Mouse (Mus musculus): ENCODE data around the gene Lypd3. TPM values are rescaled to one million over a fixed set of nuclear protein-coding genes. Genes with fewer than 3 reads are reported as not detected.

Lypd3 gene
- total and polyA plus RNA-seq, 3 experiments = not detected

DNA sequence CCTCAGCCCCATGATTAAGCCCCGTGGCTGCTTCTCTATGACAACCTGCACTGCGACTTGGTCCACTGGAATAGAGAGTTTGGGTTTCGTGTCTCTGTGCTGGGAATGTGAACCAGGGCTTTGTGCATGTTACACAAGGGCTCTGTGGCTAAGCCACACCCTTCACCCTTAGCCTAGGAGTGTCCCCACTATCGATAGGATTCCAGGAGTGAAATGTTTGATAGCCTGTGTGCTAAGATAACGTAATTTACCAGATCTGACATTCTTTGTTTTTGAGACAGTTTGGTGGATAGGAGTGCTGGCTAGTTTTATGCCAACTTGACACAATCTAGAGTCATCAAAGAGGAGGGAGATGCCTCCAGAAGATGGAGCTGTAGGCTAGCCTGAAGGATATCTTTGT, 44.6 kb upstream of the Lypd3 start:
- Histone ChIP-seq H3K27ac (ENCODE audit: control insufficient read depth, low read depth, low read length) (no peak overlapping the region), H3K9me3 (replicated peaks; ENCODE audit: insufficient read depth, low read length) (no peaks in the 10 kb centered on the region), H3K36me3 (ENCODE audit: control insufficient read depth in 1 of 2, insufficient read depth in 2 of 2, low read length in 2 of 2) (peaks cover 0 to 13% of the 10 kb centered on the region in 2 experiments; a peak in 2 of 4 replicates), H3K27me3 (ENCODE audit: control insufficient read depth in 1 of 2, insufficient read depth in 2 of 2, low read length in 2 of 2) (no peaks in the 10 kb centered on the region), H3K4me1 (ENCODE audit: control insufficient read depth in 1 of 2, insufficient read depth in 2 of 2, low read length in 2 of 2) (peaks cover 2 to 21% of the 10 kb centered on the region in 2 experiments; a peak in 3 of 4 replicates), H3K9ac (ENCODE audit: control insufficient read depth, low read depth, low read length, poor library complexity, severe bottlenecking) (no peak overlapping the region), H3K4me3 (ENCODE audit: control insufficient read depth in 1 of 2, insufficient read depth in 1 of 2, low read depth in 2 of 2, low read length in 2 of 2) (no peak overlapping the region), H3K79me2 (ENCODE audit: control insufficient read depth, insufficient read depth, low read length, poor library complexity) (peaks cover 5% of the 10 kb centered on the region)
- peak; percentile 37 for DNase-seq (ENCODE audit: low read depth, low spot score)
- TF ChIP-seq USF1 (IDR thresholded peaks at IDR 0.05; ENCODE audit: low read depth, low read length) = no peak
- no peak for TF ChIP-seq MAX (IDR thresholded peaks at IDR 0.05; ENCODE audit: low read length)
- no peak for TF ChIP-seq ZNF384 (IDR thresholded peaks at IDR 0.05; ENCODE audit: low read depth, low read length)
- no peak; the same call in 1 of the 2 replicates for TF ChIP-seq MAFK (IDR thresholded peaks at IDR 0.05; ENCODE audit: borderline replicate concordance, low read depth, low read length)
- no peak for TF ChIP-seq ZMIZ1 (IDR thresholded peaks at IDR 0.05; ENCODE audit: low read depth, low read length)
- TF ChIP-seq RAD21 (IDR thresholded peaks at IDR 0.05; ENCODE audit: low read depth, low read length) = peak; percentile 48
- TF ChIP-seq SMC3 (IDR thresholded peaks at IDR 0.05; ENCODE audit: low read depth, low read length) = peak; percentile 26; the same call in 1 of the 2 replicates
- TF ChIP-seq TCF12 (IDR thresholded peaks at IDR 0.05; ENCODE audit: low read depth, low read length) = peak; percentile 5; the same call in 1 of the 2 replicates
- TF ChIP-seq MYC (IDR thresholded peaks at IDR 0.05; ENCODE audit: low read depth, low read length) = no peak
- TF ChIP-seq TAL1 (IDR thresholded peaks at IDR 0.05; ENCODE audit: low read length) = no peak
- no peak for TF ChIP-seq SIN3A (IDR thresholded peaks at IDR 0.05; ENCODE audit: low read length)
- no peak for TF ChIP-seq GABPA (IDR thresholded peaks at IDR 0.05; ENCODE audit: low read depth, low read length)
- TF ChIP-seq ZC3H11A (IDR thresholded peaks at IDR 0.05; ENCODE audit: low read depth, low read length) = peak; percentile 12; the same call in 1 of the 2 replicates
- TF ChIP-seq CHD2 (IDR thresholded peaks at IDR 0.05; ENCODE audit: low read length) = no peak
- TF ChIP-seq UBTF (IDR thresholded peaks at IDR 0.05; ENCODE audit: borderline replicate concordance, insufficient read depth, low read depth, low read length) = no peak
- TF ChIP-seq TBP (IDR thresholded peaks at IDR 0.05; ENCODE audit: low read depth, low read length) = no peak
- 0 out of 4 replicates have a peak, but pooled peaks of 1 of the 2 experiments have one; percentile 11 for TF ChIP-seq EP300 (IDR thresholded peaks at IDR 0.05; ENCODE audit: low read depth in 1 of 2, low read length in 2 of 2)
- TF ChIP-seq ZKSCAN1 (IDR thresholded peaks at IDR 0.05; ENCODE audit: low read depth, low read length) = no peak
- no peak for TF ChIP-seq POLR2AphosphoS2 (IDR thresholded peaks at IDR 0.05; ENCODE audit: low read length)
- no peak for TF ChIP-seq ELF1 (IDR thresholded peaks at IDR 0.05; ENCODE audit: low read depth, low read length)
- TF ChIP-seq KAT2A (conservative IDR thresholded peaks at IDR 0.05; ENCODE audit: low read depth, low read length) = no peak
- TF ChIP-seq MYB (IDR thresholded peaks at IDR 0.05; ENCODE audit: low read depth, low read length) = no peak
- TF ChIP-seq CTCF (IDR thresholded peaks at IDR 0.05 in 2 of 3, conservative IDR thresholded peaks at IDR 0.05 in 1 of 3; ENCODE audit: control insufficient read depth in 1 of 3, insufficient read depth in 1 of 3, low read depth in 2 of 3, low read length in 3 of 3, poor library complexity in 1 of 3, severe bottlenecking in 1 of 3) = peak in 1 of 3 experiments; percentile 47; a peak in 3 of 6 replicates
- no peak for TF ChIP-seq POLR2AphosphoS5 (IDR thresholded peaks at IDR 0.05; ENCODE audit: borderline replicate concordance, low read depth, low read length)

Data from MEL (cell line).